Mouse (Mus musculus): ENCODE data around the gene Epha2.
A peak's percentile ranks its signal among the peaks of the same experiment; 100 is the strongest.

The Epha2 gene

DNA sequence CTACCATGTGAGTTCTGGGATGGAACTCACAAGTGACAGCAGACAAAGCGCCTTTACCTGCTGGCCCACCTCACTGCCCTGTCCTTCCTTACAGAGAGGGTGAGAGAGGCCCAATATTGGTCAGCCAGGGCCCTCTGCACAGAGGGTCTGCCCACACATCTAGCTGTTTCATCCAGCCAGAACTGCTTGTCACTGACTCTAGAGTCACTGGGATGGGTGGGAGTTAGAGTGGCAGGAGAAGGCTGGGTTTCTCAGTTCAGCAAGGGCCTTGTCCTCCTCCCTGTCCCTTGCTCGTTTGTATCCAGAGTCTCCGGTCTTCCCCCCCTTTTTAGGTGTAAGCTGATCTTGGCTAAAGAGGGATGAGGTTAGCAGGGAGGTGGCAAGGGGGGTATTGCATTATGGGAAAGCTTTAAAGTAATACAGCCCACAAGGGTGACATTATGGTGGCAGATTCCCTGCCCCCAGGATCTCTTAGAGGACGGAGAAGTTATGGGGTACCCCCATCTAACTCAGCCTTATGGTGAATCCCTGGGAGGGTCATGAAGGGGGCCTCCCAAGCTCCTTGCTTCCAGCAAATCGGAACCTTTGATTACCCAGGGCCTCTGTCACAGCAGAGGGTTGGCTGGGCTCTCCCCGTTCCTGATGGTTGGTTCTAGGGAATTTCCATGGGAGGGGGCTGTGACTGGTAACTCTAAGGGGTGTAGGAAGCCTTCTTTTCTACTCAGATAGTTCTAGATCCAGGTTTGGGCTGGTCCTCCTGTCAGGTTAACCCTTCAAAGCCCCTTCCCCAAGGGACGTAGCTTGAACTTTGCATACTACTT is 2.6 kb downstream of the Epha2 start:
- no peak for DNase-seq (ENCODE audit: extremely low spot score)

DNA sequence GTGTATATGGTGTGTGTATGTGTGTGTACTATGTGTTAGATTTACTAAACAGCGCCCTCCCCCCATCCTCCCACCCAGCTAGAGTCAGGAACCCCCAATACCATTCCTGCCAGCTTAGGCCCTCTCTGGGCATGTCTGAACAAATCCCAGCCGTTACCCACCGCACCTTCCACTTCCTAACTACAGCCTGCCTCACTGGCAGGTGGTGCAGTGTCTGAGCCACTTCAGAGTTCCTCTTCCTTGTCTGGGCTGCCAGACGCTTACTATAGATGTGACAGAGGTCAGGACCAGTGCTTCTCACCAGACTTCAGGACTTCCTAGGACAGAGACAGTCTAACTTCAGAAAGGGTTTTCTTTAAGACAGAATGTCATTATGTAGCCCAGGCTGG is 3.2 kb downstream of the Epha2 start:
- no peak for DNase-seq (ENCODE audit: extremely low spot score)

DNA sequence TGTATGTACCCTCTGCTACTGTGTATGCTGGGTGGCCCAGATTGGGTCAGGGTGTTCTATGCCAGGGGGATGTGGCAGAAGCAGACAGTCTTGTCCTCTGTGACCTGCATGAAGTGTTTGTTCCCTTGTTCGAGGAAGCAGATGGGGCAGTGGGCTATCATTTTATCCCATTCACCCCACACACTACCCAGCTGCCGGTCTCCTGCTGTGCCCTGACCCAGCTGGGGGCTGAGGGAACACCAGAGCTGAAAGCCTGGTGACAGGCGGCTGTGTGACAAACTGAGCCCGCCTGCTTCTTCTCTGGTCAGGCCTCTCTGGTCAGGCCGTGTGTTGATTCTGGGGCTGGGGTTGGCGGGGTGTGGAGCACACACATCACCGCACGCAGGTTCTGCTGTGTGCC is 5.0 kb downstream of the Epha2 start:
- no peak for DNase-seq (ENCODE audit: extremely low spot score)

DNA sequence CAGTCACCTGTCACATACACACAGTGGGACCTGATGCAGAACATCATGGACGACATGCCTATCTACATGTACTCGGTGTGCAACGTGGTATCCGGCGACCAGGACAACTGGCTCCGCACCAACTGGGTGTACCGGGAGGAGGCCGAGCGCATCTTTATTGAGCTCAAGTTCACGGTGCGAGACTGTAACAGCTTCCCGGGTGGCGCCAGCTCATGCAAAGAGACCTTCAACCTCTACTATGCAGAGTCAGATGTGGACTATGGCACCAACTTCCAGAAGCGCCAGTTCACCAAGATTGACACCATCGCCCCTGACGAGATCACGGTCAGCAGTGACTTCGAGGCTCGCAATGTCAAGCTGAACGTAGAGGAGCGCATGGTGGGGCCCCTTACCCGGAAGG is 7.3 kb downstream of the Epha2 start:
- no peak for DNase-seq (ENCODE audit: extremely low spot score)

DNA sequence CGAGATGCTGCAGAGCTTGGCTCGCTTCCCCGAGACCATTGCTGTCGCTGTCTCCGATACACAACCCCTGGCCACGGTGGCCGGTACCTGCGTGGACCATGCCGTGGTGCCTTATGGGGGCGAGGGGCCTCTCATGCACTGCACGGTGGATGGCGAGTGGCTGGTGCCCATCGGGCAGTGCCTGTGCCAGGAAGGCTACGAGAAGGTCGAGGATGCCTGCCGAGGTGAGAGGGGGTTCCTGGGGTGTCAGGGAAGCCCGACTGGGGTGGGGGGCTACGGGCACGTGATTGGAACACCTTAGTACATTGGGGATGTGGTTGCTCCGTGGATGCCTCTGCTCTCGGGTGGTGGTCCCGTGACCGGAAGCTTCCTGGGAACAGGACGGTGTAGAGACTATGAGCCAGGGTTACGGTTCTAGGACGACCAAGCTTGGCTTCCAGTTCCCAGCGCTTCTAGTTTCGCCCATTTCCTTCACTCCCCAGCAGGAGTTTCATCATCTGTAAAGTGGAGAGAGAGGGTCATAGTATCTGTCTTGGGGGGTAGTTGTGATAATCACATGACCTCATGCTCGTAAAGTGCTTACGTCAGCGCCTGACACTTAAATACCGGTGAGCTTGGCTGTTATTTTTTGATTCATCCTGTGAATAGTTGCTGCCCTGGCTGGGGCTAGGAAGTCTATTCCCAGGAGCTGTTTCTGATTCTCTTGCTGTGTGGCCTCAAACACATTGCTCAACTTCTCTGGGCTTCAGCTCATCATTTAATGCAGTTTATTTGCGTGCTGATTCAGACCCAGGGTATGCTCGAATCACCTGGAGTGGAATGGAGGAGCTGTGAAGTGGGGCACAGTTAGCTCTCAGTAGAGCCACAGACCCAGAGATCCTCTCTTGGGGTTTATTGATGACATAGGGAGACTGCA is 8.1 kb downstream of the Epha2 start:
- DNase-seq (ENCODE audit: extremely low spot score): no peak

DNA sequence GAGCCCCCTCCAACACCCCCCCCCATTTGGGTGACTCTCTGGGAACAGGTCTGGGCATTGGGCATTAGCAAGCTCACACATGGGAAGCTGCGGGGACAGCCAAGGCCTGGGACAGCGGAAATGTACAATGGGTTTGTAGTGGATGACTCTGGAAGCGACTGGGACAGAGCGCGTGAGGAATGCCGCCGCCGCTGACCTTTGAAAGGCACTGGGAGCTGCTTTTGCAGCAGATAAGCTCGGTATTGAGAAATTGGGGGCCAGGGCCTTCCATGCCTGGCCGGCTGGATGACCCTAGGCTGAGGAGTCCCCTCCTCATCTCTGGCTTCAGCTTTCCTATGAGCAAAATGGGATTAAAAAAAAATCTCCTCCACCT is 8.7 kb downstream of the Epha2 start:
- peak; percentile 54 for DNase-seq (ENCODE audit: extremely low spot score)

DNA sequence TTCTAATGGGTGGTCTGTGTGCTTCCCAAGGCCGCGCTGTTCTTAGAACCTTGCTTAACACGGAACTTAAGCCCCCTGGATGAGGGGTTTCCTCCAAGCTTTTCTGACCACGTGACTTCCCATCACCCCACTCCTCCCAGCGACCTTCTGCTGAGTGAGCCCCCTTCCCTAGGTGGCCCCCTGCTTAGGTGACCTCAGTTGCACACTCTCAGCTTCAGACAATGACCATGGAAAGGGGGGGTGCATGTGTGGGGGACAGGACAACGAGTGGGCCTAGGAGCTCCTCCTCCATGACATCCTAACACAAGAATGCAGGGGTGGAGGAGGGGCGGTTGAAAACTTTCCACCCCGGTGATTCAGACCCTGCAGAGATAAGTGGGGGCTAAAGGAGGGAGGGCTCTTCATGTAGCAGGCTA is 9.2 kb downstream of the Epha2 start:
- peak; percentile 69 for DNase-seq (ENCODE audit: extremely low spot score)

DNA sequence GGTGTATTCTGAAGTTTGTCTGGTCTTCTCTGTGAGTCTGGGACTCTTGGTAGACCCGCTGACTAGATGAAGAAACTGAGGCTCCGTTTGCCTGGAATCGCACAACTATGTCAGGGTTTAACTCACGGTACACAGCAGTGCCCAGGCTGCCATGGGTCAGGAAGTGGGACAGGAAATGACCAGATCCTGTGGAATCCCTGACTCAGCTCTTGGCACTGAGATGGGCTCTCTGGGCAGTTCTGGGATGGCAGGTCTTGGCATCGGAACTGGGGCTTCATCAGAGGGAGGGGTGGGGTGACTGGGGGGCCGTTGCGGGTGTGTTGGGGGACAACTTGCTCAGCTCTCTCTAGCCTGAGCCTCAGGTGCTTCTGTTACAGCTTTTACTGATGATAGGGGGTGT is 10.0 kb downstream of the Epha2 start:
- DNase-seq (ENCODE audit: extremely low spot score): no peak

DNA sequence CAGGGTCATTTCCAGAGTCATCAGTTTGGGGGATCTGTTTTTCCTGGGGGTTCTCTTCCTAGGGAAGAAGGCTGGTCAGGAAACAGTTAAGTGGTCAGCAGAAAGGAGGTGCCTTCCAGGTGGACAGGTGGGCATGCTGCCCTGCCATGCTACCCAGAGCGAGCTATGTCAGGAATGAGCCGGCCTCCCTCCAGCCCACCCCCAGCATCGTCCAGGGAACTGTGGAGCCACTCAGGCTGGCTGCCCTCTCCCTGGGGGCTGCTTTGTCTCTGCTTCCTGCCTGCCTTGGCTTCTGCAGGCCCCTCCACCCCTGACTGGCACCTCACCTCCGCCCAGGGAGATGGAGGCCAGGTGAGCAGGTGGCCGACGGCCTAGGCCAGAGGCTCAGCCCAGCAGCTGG is 10.5 kb downstream of the Epha2 start:
- DNase-seq (ENCODE audit: extremely low spot score): no peak

DNA sequence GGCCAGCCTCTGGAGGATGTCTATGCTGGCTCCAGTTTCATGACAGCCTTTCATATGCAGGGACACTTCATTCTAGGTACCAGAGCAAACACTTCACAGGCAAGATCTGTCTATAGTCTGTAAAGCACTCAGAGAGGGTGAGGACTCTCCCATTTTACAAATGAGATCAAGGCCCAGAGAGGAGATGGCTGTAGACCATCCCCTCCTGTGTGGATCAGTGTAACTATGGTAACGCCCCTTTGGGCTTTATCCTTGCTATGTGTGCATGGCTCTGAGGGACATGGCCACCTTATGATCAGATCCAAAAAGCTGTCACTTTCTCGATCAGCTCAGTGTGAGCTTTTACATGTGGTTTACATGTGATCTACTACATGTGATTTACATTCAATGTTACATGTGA is 10.9 kb downstream of the Epha2 start:
- DNase-seq (ENCODE audit: extremely low spot score): no peak

DNA sequence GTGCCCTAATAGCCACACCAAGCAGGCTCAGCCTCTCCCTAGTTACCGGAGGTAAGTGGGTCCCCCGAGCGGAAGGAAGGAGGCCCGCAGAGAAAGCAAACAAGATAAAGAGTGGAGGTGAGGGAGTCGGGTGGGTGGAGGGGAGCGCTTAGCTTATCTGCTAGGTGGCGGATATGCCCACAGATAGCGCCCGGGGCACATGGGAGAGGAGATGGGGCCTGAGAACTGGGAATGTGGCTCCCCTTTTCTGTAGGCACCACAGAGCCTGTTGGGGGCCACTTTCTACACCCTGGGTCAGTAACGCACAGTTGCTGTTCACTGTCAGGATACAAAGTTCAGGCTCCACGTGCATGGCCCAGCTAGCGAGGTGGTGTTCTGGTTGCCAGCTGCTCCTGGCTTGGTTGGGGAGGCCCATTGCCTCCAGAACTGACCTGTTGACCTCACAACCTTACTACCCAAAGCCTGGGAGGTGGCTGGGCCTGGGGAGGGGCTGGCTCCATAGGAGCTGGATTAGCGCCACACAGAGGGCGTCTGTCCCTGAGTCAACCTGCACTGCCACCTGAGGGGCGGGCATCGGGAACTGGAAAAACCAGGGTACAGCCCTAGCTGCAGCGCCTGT is 11.6 kb downstream of the Epha2 start:
- no peak for DNase-seq (ENCODE audit: extremely low spot score)

DNA sequence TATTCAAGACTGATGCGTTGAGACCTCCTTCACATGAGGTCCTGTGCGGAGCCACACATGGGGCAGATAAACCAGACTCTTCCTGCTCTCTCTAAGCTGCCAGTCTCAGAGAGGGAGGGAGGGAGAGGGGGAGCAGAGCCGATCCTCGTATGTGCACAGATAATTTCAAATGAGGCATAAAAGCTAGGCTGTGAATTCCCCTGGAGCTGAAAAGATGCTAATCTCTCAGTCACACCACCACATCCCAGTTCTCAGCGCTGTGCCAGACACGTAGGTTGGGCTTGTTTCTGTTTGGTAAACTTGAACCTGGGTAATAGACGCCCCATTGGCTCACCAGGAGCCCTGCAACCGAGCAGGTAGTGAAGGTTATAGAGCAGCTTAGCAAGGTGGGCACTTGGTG is 12.4 kb downstream of the Epha2 start:
- no peak for DNase-seq (ENCODE audit: extremely low spot score)

DNA sequence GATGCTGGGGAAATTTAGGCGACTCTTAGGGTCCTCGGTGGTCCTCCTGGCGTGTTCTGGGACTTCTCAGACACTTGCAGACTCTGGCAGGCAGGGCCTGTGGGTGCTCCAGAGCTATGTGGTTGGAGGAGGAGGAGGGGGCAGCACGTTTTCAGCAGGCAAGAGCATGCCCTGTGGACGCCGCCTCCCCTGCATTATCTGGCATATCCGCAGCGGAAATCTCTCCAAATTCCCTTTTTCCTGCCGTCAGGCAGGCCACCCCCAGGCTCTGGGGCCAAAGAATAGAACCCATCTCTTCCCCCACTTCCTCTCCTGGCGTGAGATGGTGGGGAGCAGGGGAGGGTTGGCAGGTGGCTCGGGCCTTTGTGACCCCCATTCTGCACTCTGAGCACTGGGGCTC is 12.9 kb downstream of the Epha2 start:
- no peak for DNase-seq (ENCODE audit: extremely low spot score)

DNA sequence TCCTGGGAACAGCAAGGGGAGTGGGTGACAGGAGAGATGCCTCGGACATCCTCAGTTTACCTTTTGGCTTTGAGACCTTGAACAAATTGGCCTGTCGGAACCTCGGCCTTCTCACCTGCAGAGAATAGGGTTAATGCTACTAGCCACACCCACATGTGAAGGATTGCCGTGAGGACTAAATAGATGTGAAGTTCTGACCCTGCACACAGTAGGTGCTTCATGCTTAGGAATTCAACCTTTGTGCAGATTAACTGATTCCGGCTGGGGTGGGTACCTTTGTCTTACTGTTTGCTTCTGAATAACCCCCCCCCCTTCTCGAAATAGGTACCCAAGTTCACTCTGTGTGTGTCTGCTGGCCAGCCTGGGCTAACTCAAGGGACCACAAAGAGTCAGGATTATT is 13.7 kb downstream of the Epha2 start:
- DNase-seq (ENCODE audit: extremely low spot score): no peak

DNA sequence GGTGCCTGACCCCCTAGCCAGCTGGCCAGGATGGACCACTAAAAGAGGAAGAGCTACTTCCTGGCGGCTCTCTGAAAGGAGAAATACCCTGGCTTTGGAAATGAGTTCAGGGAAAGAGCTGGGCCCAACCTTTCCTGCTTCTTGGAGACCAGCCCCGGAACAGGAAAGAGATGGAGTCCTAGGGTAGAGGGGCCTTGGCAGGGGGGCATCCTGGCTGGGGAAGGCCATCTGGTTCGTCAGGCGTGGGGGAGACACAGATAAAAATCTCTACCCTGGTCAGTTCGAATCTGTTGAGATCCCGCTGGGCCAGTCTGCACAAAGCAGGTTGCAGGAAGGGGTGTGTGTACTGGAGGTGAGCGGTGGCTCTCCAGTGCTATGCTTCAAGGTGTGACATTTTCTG is 15.0 kb downstream of the Epha2 start:
- DNase-seq (ENCODE audit: extremely low spot score): no peak

DNA sequence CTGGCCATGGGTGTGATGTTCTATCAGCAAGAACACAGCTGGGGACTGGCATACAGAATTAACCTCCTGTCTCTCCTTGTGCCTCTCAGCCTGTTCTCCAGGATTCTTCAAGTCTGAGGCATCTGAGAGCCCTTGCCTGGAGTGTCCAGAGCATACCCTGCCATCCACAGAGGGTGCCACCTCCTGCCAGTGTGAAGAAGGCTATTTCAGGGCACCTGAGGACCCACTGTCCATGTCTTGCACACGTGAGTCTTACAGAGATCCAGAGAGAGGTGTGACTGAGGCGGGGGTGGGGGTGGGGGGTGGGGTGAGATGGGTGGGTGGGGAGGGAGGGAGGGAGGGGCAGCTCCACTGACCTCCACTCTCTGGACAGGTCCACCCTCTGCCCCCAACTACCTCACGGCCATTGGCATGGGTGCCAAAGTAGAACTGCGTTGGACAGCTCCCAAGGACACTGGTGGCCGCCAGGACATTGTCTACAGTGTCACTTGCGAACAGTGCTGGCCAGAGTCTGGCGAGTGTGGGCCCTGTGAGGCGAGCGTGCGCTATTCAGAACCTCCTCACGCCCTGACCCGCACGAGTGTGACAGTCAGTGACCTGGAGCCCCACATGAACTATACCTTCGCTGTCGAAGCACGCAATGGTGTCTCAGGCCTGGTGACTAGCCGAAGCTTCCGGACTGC is 15.6 kb downstream of the Epha2 start:
- no peak for DNase-seq (ENCODE audit: extremely low spot score)

DNA sequence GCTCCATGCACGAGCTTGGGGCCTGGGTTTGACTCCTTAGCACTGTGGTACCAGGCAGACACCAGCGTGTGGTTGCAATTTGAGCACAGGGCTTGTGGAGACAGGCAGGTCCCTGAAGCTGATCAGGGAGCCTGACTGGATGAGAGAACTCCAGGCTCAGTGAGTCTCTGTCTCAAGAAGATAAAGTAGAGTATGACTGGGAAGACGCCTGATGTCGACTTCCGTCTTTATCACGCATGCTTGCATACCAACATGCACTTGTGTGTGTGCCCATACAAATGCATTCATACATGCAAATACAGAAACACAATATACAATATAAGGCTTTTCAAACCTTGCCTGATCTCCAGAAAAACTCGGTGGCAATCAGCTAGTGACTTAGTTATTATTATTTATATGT is 16.9 kb downstream of the Epha2 start:
- DNase-seq (ENCODE audit: extremely low spot score): no peak

DNA sequence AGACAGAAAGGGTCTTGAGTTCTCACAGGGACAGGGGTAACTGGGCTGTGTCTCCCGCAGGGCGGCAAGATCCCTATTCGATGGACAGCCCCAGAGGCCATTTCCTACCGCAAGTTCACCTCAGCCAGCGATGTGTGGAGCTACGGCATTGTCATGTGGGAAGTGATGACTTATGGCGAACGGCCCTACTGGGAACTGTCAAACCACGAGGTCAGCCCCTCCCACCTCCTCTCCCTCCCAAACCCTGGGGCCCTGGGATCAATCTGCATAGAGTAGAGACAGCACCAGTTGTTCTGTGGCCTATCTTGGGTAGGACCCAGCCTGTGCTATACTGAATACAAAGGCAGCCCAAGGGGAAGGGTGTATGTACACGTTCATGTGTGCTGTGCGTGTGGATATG is 21.5 kb downstream of the Epha2 start:
- no peak for DNase-seq (ENCODE audit: extremely low spot score)

DNA sequence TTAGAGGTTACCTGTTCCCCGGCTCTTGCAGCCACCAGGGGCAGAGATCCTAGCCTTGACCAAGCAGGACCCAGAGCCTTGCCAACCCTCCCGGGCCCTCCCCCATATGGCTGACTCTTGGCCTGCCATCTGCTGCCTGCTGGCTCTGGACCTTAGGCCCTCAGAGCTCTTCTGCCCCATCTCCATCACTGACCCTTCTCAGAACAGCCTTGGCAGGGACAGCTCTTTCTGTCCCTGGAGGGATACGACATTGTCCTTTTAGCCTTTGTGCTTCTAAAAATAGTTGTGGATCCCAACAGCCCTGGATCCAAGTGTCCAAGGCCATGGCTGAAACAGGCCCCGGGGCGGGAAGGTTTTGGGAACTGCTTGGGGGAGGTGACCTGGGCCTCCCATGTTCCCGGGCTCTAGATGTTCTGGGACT is 23.7 kb downstream of the Epha2 start:
- no peak for DNase-seq (ENCODE audit: extremely low spot score)

DNA sequence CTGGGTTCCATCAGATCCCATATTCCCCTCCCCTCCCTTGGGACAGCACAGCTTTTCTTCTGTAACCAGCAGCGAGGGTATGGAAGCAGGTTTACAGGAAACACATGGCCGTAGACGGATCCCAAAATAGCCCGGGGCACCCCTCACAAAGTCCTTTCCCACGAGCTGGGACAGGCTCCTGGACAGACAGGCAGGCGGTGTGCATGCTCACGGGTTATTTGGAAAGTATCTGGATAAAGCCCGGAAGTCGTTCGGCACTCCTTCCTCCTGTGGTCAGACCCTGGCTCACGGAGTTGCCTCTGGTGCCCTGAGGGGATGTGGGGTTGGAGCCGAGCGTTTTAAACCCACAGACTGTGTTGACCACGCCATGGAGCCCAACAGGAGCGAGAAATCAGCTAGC is 24.6 kb downstream of the Epha2 start:
- DNase-seq (ENCODE audit: extremely low spot score): no peak

DNA sequence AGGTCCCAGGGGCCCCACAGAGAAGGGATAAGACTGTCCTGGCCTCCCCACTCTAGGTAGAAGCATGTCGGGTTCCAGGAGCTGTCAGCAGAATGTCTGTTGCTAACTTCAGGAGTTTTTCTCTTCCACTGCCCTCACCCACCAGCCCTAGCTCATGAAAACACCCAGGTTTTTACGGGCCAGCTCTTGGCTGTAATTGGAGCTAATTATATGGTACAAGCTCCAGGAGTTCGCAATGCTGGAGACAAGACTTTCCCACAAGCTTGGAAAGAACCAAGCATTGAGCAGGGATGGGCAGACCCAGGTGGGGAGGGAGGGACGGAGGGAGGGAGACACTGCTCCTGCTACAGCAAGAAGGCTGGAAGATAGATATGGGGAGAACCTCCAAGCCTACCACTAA is 26.0 kb downstream of the Epha2 start:
- no peak for DNase-seq (ENCODE audit: extremely low spot score)

DNA sequence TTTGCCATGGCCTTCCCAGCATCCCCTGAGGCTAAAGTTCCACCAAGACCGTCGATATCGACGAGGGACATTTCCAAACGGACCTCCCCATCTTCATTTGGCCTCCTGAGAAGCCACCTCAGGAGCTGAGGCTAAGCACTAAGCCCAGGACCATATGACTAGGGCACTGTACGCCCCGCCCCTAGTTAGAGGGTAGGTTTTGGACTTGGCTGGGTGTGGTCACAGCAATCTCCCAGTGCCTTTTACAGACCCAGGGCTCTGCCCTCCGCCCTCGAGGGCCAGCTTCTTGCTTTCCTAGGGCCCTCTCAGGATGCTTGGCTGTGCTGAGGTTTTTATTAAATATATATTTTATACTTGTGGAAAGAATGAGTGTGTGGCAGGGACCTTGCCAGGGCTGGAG is 27.7 kb downstream of the Epha2 start:
- no peak for DNase-seq (ENCODE audit: extremely low spot score)
